ENCODE assay signal across 8 mouse cellular contexts in genomic region chr8:71379512-71380075, GRCm38 (mm10). TPM values are rescaled to one million over a fixed set of nuclear protein-coding genes. Genes with fewer than 3 reads are reported as not detected.
DNase-seq lines count a peak whose midpoint lies in the region; ATAC-seq and TF ChIP-seq lines count a peak whose summit lies in the region.

No protein-coding gene starts in this region.

- peaks cover 5% of the 10 kb centered on the region for H3K4me1 ChIP-seq in heart, adult 2 months (ENCODE audit: control insufficient read depth, insufficient read depth, low read length)
- H3K4me1 ChIP-seq in embryonic facial prominence, embryonic 10.5 days: peaks cover 88% of the 10 kb centered on the region
- H3K4me1 ChIP-seq in midbrain, embryonic 12.5 days: peaks cover 70% of the 10 kb centered on the region

- peak overlapping the region; percentile 73 for H3K4me3 ChIP-seq in heart, adult 2 months
- peak overlapping the region; percentile 82 for H3K4me3 ChIP-seq in embryonic facial prominence, embryonic 10.5 days
- peak overlapping the region; percentile 84 for H3K4me3 ChIP-seq in midbrain, embryonic 12.5 days

- ATAC-seq in midbrain, embryonic 12.5 days (ENCODE audit: low FRiP score, low read depth): no peak

- no peaks in the 10 kb centered on the region for H3K27me3 ChIP-seq in heart, adult 2 months (ENCODE audit: control insufficient read depth, insufficient read depth, low read length)
- H3K27me3 ChIP-seq in embryonic facial prominence, embryonic 10.5 days (replicated peaks; ENCODE audit: low read depth, poor library complexity, severe bottlenecking): peaks cover 19% of the 10 kb centered on the region
- peaks cover 24% of the 10 kb centered on the region for H3K27me3 ChIP-seq in midbrain, embryonic 12.5 days

- H3K27ac ChIP-seq in heart, adult 2 months: peak overlapping the region; percentile 94
- H3K27ac ChIP-seq in embryonic facial prominence, embryonic 10.5 days (replicated peaks): peak overlapping the region; percentile 97
- peak overlapping the region; percentile 61 for H3K27ac ChIP-seq in midbrain, embryonic 12.5 days (replicated peaks)

- DNase-seq in heart, adult 2 months: no peak
- no peak for DNase-seq in heart, postnatal 10 days
- no peak for DNase-seq in embryonic facial prominence, embryonic 10.5 days (ENCODE audit: low spot score)
- DNase-seq in kidney, adult 11 months: peak; percentile 67
- no peak for DNase-seq in MN1 (ENCODE audit: low spot score)
- no peak for DNase-seq in right cerebral cortex, postnatal 25 days
- no peak for DNase-seq in ovary, postnatal 10 days (ENCODE audit: low spot score)

- H3K79me2 ChIP-seq in heart, adult 2 months (replicated peaks; ENCODE audit: control insufficient read depth, insufficient read depth, low read length): peaks cover 4% of the 10 kb centered on the region; the same call in 1 of the 2 replicates

- no peak for TF ChIP-seq EP300 in heart, adult 2 months (IDR thresholded peaks at IDR 0.05; ENCODE audit: insufficient read depth, low read depth, low read length)

- peak overlapping the region; percentile 98 for H3K4me2 ChIP-seq in midbrain, embryonic 12.5 days (replicated peaks)

- no peak for TF ChIP-seq POLR2A in heart, adult 2 months (IDR thresholded peaks at IDR 0.05; ENCODE audit: insufficient read depth, low read depth, low read length)

- H3K9me3 ChIP-seq in embryonic facial prominence, embryonic 10.5 days: no peaks in the 10 kb centered on the region
- H3K9me3 ChIP-seq in midbrain, embryonic 12.5 days: no peaks in the 10 kb centered on the region

- no peaks in the 10 kb centered on the region for H3K36me3 ChIP-seq in heart, adult 2 months (ENCODE audit: control insufficient read depth, insufficient read depth, low read length)
- peaks cover 45% of the 10 kb centered on the region for H3K36me3 ChIP-seq in embryonic facial prominence, embryonic 10.5 days (replicated peaks)
- H3K36me3 ChIP-seq in midbrain, embryonic 12.5 days: peaks cover 15% of the 10 kb centered on the region

- TF ChIP-seq CTCF in heart, adult 2 months (IDR thresholded peaks at IDR 0.05): no peak

- 40% methylated on average over 3 of the region's 3 CpGs for whole genome bisulfite sequencing in heart, adult 2 months
- 23% methylated on average over 3 of the region's 3 CpGs for WGBS in embryonic facial prominence, embryonic 10.5 days
- 38% methylated on average over 3 of the region's 3 CpGs for WGBS in midbrain, embryonic 12.5 days

- intact Hi-C loops in heart, adult 2 months (cut with DNase I): loop anchor here (5.0 kb wide), 1 partner anchor 83 kb away; the partner anchor contains the start of genes Abhd8 and Mrpl34
- intact Hi-C loops in heart, postnatal 10 days (cut with DNase I): no loop called here

- peak overlapping the region; percentile 94 for H3K9ac ChIP-seq in heart, adult 2 months (ENCODE audit: low read depth, low read length)
- H3K9ac ChIP-seq in midbrain, embryonic 12.5 days (replicated peaks): peak overlapping the region; percentile 87

RNA-seq across cellular contexts. Expression of gene Nr2f6, which starts 2.2 kb away (rescaled TPM):
- total RNA-seq in heart, adult 2 months (2021): 10 to 100 TPM; 47.6 to 56.7 TPM
- polyA plus RNA-seq in heart, adult 2 months (2012; rRNA removed): 53.9 and 63.2 TPM in 2 replicates
- 10 to 100 TPM; 57.8 to 60.1 TPM for total RNA-seq in heart, postnatal 10 days (2021)
- polyA plus RNA-seq in embryonic facial prominence, embryonic 10.5 days (2016; fragmentation: Nextera tagmentation; extraction: Ambion mirVana): 63.6 and 78.0 TPM in 2 replicates
- polyA plus RNA-seq in midbrain, embryonic 12.5 days (2016; fragmentation: Nextera tagmentation; extraction: Ambion mirVana): 54.4 and 58.5 TPM in 2 replicates

RNA-seq across cellular contexts. Expression of gene Ocel1, which starts 8.5 kb away (rescaled TPM):
- total RNA-seq in heart, adult 2 months (2021): 10 to 100 TPM; 12.4 to 15.2 TPM
- 8.0 and 9.1 TPM in 2 replicates for polyA plus RNA-seq in heart, adult 2 months (2012; rRNA removed)
- total RNA-seq in heart, postnatal 10 days (2021): 10 to 100 TPM; 10.8 to 11.3 TPM
- polyA plus RNA-seq in embryonic facial prominence, embryonic 10.5 days (2016; fragmentation: Nextera tagmentation; extraction: Ambion mirVana): 4.0 and 5.0 TPM in 2 replicates
- polyA plus RNA-seq in midbrain, embryonic 12.5 days (2016; fragmentation: Nextera tagmentation; extraction: Ambion mirVana): 4.5 and 6.3 TPM in 2 replicates

RNA-seq across cellular contexts. Expression of gene Use1, which starts 12.9 kb away (rescaled TPM):
- total RNA-seq in heart, adult 2 months (2021): 100 to 1,000 TPM; 140 to 169 TPM
- 112 and 120 TPM in 2 replicates for polyA plus RNA-seq in heart, adult 2 months (2012; rRNA removed)
- total RNA-seq in heart, postnatal 10 days (2021): 100 to 1,000 TPM; 110 to 116 TPM
- polyA plus RNA-seq in embryonic facial prominence, embryonic 10.5 days (2016; fragmentation: Nextera tagmentation; extraction: Ambion mirVana): 83.1 and 84.3 TPM in 2 replicates
- 75.8 and 82.5 TPM in 2 replicates for polyA plus RNA-seq in midbrain, embryonic 12.5 days (2016; fragmentation: Nextera tagmentation; extraction: Ambion mirVana)

RNA-seq across cellular contexts. Expression of gene Ushbp1, which starts 16.0 kb away (rescaled TPM):
- total RNA-seq in heart, adult 2 months (2021): 10 to 100 TPM; 22.9 to 23.9 TPM
- 71.7 and 72.2 TPM in 2 replicates for polyA plus RNA-seq in heart, adult 2 months (2012; rRNA removed)
- total RNA-seq in heart, postnatal 10 days (2021): 10 to 100 TPM; 38.0 to 42.7 TPM
- 5.4 and 5.5 TPM in 2 replicates for polyA plus RNA-seq in embryonic facial prominence, embryonic 10.5 days (2016; fragmentation: Nextera tagmentation; extraction: Ambion mirVana)
- polyA plus RNA-seq in midbrain, embryonic 12.5 days (2016; fragmentation: Nextera tagmentation; extraction: Ambion mirVana): 5.6 and 5.9 TPM in 2 replicates

RNA-seq across cellular contexts. Expression of gene Babam1, which starts 17.1 kb away (rescaled TPM):
- 10 to 100 TPM; 62.8 to 70.2 TPM for total RNA-seq in heart, adult 2 months (2021)
- 88.7 and 91.3 TPM in 2 replicates for polyA plus RNA-seq in heart, adult 2 months (2012; rRNA removed)
- total RNA-seq in heart, postnatal 10 days (2021): 10 to 100 TPM; 65.1 to 65.7 TPM
- 109 and 110 TPM in 2 replicates for polyA plus RNA-seq in embryonic facial prominence, embryonic 10.5 days (2016; fragmentation: Nextera tagmentation; extraction: Ambion mirVana)
- polyA plus RNA-seq in midbrain, embryonic 12.5 days (2016; fragmentation: Nextera tagmentation; extraction: Ambion mirVana): 91.7 and 102 TPM in 2 replicates
